17 mouse cellular contexts compared by ENCODE assay signal in the genomic region with DNA sequence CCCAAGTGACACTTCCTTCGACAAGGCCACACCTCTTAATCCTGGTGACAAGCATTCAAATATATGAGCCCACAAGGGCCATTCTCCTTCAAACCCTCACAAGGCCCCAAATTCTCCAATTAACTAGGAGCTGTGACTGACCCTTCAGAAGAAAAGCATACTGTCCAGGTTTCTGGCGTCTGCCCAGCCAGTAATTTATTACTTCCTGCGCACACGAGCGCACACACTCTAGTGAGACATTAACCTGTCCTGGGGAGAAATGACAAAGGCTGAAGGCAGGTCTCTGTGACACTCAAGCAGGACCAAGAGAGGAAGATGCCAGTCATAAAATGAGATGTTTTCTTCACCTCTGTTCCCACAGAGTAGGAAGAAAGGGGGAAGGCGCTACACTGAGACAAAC. TPM values are rescaled to one million over a fixed set of nuclear protein-coding genes. Genes with fewer than 3 reads are reported as not detected.
"Had no signal": no experiment of that assay in that cellular context is flagged by ENCODE, and none has a peak within 500 bp of the region (broad histone marks: within the 10 kb centered on the region; RNA-seq: fewer than 3 reads in every experiment).

No protein-coding gene starts in this region.

- H3K9ac ChIP-seq: limb, embryonic 13.5 days; lung, embryonic 15.5 days; midbrain, embryonic 12.5 days; neural tube, embryonic 13.5 days had no signal

- H3K4me3 ChIP-seq: limb, embryonic 13.5 days; lung, embryonic 15.5 days; megakaryocyte, embryonic 14.5 days; midbrain, embryonic 12.5 days; neural tube, embryonic 13.5 days had no signal

- H3K4me2 ChIP-seq: limb, embryonic 13.5 days; liver, embryonic 11.5 days; lung, embryonic 15.5 days; midbrain, embryonic 12.5 days; neural tube, embryonic 13.5 days had no signal

- ATAC-seq: intestine, embryonic 16.5 days; midbrain, embryonic 16.5 days had no signal

- H3K27ac ChIP-seq: limb, embryonic 13.5 days; lung, embryonic 15.5 days; macrophage; midbrain, embryonic 12.5 days; neural tube, embryonic 13.5 days had no signal

- H3K27me3 ChIP-seq: limb, embryonic 13.5 days; lung, embryonic 15.5 days; megakaryocyte, embryonic 14.5 days; midbrain, embryonic 12.5 days; neural tube, embryonic 13.5 days had no signal

- DNase-seq: layer of hippocampus, adult 9-11 months; layer of hippocampus, postnatal 36 days; lung, postnatal 14 days; right cerebral cortex, postnatal 25 days had no signal

- H3K9me3 ChIP-seq: limb, embryonic 13.5 days; lung, embryonic 15.5 days; megakaryocyte, embryonic 14.5 days; midbrain, embryonic 12.5 days; neural tube, embryonic 13.5 days had no signal

RNA-seq across cellular contexts. Expression of gene Garem2, which starts 37.2 kb away (rescaled TPM):
- polyA plus RNA-seq: macrophage had no signal

RNA-seq across cellular contexts. Expression of gene 3110082J24Rik, which starts 38.2 kb away (rescaled TPM):
- polyA plus RNA-seq: intestine, embryonic 16.5 days; limb, embryonic 13.5 days; liver, embryonic 11.5 days; liver, embryonic 16.5 days; lung, embryonic 15.5 days; macrophage; small intestine, adult 2 months; stomach, embryonic 16.5 days; thymus, postnatal 0 days had no signal

RNA-seq across cellular contexts. Expression of gene Il6, which starts 54.8 kb away (rescaled TPM):
- polyA plus RNA-seq: liver, embryonic 11.5 days; midbrain, embryonic 16.5 days; neural tube, embryonic 13.5 days; small intestine, adult 2 months had no signal
